7 mouse cellular contexts compared by ENCODE assay signal in the genomic region with DNA sequence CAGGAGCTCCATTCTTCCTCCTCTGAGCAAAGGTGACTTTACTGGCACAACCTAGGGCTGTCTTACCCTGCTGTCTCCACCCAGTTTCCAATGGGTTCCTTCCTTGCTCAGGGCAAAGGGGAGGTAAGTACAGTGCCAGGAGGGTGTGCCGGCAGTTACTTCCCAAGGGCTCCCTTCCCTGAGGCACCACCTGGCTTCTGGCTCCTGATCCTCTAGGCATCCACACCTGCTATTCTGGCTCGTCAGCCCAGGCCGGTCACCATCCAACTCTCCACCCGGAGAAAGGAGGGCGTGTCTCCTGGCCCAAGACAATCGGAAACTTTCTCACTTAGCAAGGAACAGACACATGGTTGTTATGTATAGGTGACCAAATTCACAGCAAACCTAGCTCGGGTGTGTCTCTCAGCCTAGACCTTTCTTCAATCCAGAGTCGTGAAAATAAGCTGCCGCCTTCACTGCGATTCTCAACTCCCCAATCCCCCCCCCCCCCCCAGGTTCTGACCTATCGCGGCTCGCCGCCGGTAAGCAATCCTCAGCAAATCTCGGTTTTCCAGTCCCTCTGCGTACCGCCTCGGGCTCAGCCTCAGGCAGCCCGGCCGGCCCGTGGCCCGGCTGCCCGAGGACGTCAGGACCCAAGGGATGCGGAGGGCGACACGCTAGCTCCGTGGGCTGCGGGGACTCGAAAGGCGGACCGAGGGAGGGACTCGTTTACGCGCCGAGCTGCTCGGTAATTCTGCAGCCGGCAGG. TPM values are rescaled to one million over a fixed set of nuclear protein-coding genes. Genes with fewer than 3 reads are reported as not detected.
DNase-seq lines count a peak whose midpoint lies in the region; ATAC-seq and TF ChIP-seq lines count a peak whose summit lies in the region.

No protein-coding gene starts in this region.

- peaks cover 34% of the 10 kb centered on the region for H3K4me1 ChIP-seq in testis, adult 2 months (ENCODE audit: control insufficient read depth, insufficient read depth, low read length)
- peaks cover 85% of the 10 kb centered on the region for H3K4me1 ChIP-seq in embryonic facial prominence, embryonic 15.5 days
- H3K4me1 ChIP-seq in hindbrain, embryonic 16.5 days (ENCODE audit: control insufficient read depth, insufficient read depth, low read depth, low read length): peaks cover 85% of the 10 kb centered on the region
- H3K4me1 ChIP-seq in liver, embryonic 13.5 days (replicated peaks): peaks cover 92% of the 10 kb centered on the region
- H3K4me1 ChIP-seq in stomach, embryonic 14.5 days (ENCODE audit: control insufficient read depth, insufficient read depth, low read length): peaks cover 72% of the 10 kb centered on the region

- H3K4me3 ChIP-seq in testis, adult 2 months (ENCODE audit: control insufficient read depth, low read depth, low read length): peak overlapping the region; percentile 96
- peak overlapping the region; percentile 81 for H3K4me3 ChIP-seq in embryonic facial prominence, embryonic 15.5 days (replicated peaks)
- H3K4me3 ChIP-seq in hindbrain, embryonic 16.5 days (ENCODE audit: low read length): peak overlapping the region; percentile 81
- peak overlapping the region; percentile 67 for H3K4me3 ChIP-seq in liver, embryonic 13.5 days (replicated peaks)
- peak overlapping the region; percentile 77 for H3K4me3 ChIP-seq in stomach, embryonic 14.5 days (ENCODE audit: low read depth, low read length)

- peak overlapping the region; percentile 69 for H3K4me2 ChIP-seq in embryonic facial prominence, embryonic 15.5 days (replicated peaks)
- H3K4me2 ChIP-seq in hindbrain, embryonic 16.5 days (ENCODE audit: low read length): peak overlapping the region; percentile 73
- H3K4me2 ChIP-seq in liver, embryonic 13.5 days: peak overlapping the region; percentile 88
- H3K4me2 ChIP-seq in stomach, embryonic 14.5 days (replicated peaks; ENCODE audit: low read depth, low read length): peak overlapping the region; percentile 74

- no peak for DNase-seq in testis, postnatal 14 days (ENCODE audit: low spot score)
- DNase-seq in liver, embryonic 13.5 days: no peak
- DNase-seq in urinary bladder, postnatal 36 days (ENCODE audit: low spot score in 2 of 2): no peak

- no peaks in the 10 kb centered on the region for H3K27me3 ChIP-seq in testis, adult 2 months (ENCODE audit: control insufficient read depth, insufficient read depth, low read length)
- H3K27me3 ChIP-seq in embryonic facial prominence, embryonic 15.5 days: no peaks in the 10 kb centered on the region
- no peaks in the 10 kb centered on the region for H3K27me3 ChIP-seq in hindbrain, embryonic 16.5 days (replicated peaks; ENCODE audit: control insufficient read depth, insufficient read depth, low read length)
- H3K27me3 ChIP-seq in liver, embryonic 13.5 days: peaks cover 92% of the 10 kb centered on the region
- H3K27me3 ChIP-seq in stomach, embryonic 14.5 days (ENCODE audit: control insufficient read depth, insufficient read depth, low read length): no peaks in the 10 kb centered on the region

- peak; percentile 1; the same call in 1 of the 2 replicates for ATAC-seq in embryonic facial prominence, embryonic 15.5 days (ENCODE audit: insufficient number of reproducible peaks, low FRiP score, low TSS enrichment, low read depth)
- peak; percentile 43 for ATAC-seq in hindbrain, embryonic 16.5 days
- peak; percentile 7; the same call in 1 of the 2 replicates for ATAC-seq in liver, embryonic 13.5 days (ENCODE audit: low read depth)
- ATAC-seq in stomach, embryonic 14.5 days (ENCODE audit: insufficient number of reproducible peaks, insufficient read depth, low FRiP score, low read depth): peak; percentile 11

- WGBS in embryonic facial prominence, embryonic 15.5 days: under 1% methylated on average over 35 of the region's 39 CpGs
- WGBS in hindbrain, embryonic 16.5 days: under 1% methylated on average over 30 of the region's 39 CpGs
- 2% methylated on average over 39 of the region's 39 CpGs for WGBS in liver, embryonic 13.5 days (ENCODE audit: insufficient replicate concordance)
- 2% methylated on average over 39 of the region's 39 CpGs for WGBS in stomach, embryonic 14.5 days

- H3K36me3 ChIP-seq in testis, adult 2 months (ENCODE audit: control insufficient read depth, insufficient read depth, low read length): no peaks in the 10 kb centered on the region
- H3K36me3 ChIP-seq in embryonic facial prominence, embryonic 15.5 days: no peaks in the 10 kb centered on the region
- no peaks in the 10 kb centered on the region for H3K36me3 ChIP-seq in hindbrain, embryonic 16.5 days (ENCODE audit: control insufficient read depth, insufficient read depth, low read length)
- H3K36me3 ChIP-seq in liver, embryonic 13.5 days: no peaks in the 10 kb centered on the region
- H3K36me3 ChIP-seq in stomach, embryonic 14.5 days (ENCODE audit: control insufficient read depth, insufficient read depth, low read length): no peaks in the 10 kb centered on the region

- peak overlapping the region; percentile 74 for H3K9ac ChIP-seq in embryonic facial prominence, embryonic 15.5 days
- peak overlapping the region; percentile 85 for H3K9ac ChIP-seq in hindbrain, embryonic 16.5 days (ENCODE audit: low read depth, low read length)
- H3K9ac ChIP-seq in liver, embryonic 13.5 days: peak overlapping the region; percentile 74
- peak overlapping the region; percentile 81 for H3K9ac ChIP-seq in stomach, embryonic 14.5 days (replicated peaks; ENCODE audit: low read depth, low read length)

- no peaks in the 10 kb centered on the region for H3K9me3 ChIP-seq in embryonic facial prominence, embryonic 15.5 days (replicated peaks)
- no peaks in the 10 kb centered on the region for H3K9me3 ChIP-seq in hindbrain, embryonic 16.5 days (ENCODE audit: control insufficient read depth, low read length)
- H3K9me3 ChIP-seq in liver, embryonic 13.5 days (replicated peaks): no peaks in the 10 kb centered on the region
- H3K9me3 ChIP-seq in stomach, embryonic 14.5 days (ENCODE audit: control insufficient read depth, low read depth, low read length): no peaks in the 10 kb centered on the region

- no peak for TF ChIP-seq CTCF in testis, adult 2 months (IDR thresholded peaks at IDR 0.05; ENCODE audit: control insufficient read depth, insufficient read depth, insufficient replicate concordance, low read depth, low read length)

- no peak for TF ChIP-seq POLR2A in testis, adult 2 months (IDR thresholded peaks at IDR 0.05; ENCODE audit: control insufficient read depth, low read depth, low read length)

- H3K27ac ChIP-seq in testis, adult 2 months (ENCODE audit: control insufficient read depth, insufficient read depth, low read depth, low read length): peak overlapping the region; percentile 90
- H3K27ac ChIP-seq in embryonic facial prominence, embryonic 15.5 days (replicated peaks): peak overlapping the region; percentile 88
- H3K27ac ChIP-seq in hindbrain, embryonic 16.5 days (ENCODE audit: low read depth, low read length): peak overlapping the region; percentile 86
- H3K27ac ChIP-seq in liver, embryonic 13.5 days: no peak overlapping the region
- peak overlapping the region; percentile 88 for H3K27ac ChIP-seq in stomach, embryonic 14.5 days (ENCODE audit: low read length)

RNA-seq across cellular contexts. Expression of a gene that starts 12.2 kb away (rescaled TPM):
- 29.5 and 30.9 TPM in 2 replicates for polyA plus RNA-seq in testis, adult 2 months (2012; rRNA removed)
- polyA plus RNA-seq in embryonic facial prominence, embryonic 15.5 days (2015; fragmentation: Nextera tagmentation; extraction: Ambion mirVana): 31.9 and 40.2 TPM in 2 replicates
- polyA plus RNA-seq in hindbrain, embryonic 16.5 days (2015; fragmentation: Nextera tagmentation; extraction: Ambion mirVana): 37.6 and 50.0 TPM in 2 replicates
- polyA plus RNA-seq in liver, embryonic 13.5 days (2015; fragmentation: Nextera tagmentation; extraction: Ambion mirVana): 5.6 and 6.3 TPM in 2 replicates
- polyA plus RNA-seq in stomach, embryonic 14.5 days (2014; fragmentation: Nextera tagmentation; extraction: Ambion mirVana): 43.5 and 46.5 TPM in 2 replicates

RNA-seq across cellular contexts. Expression of a gene that starts 40.6 kb away (rescaled TPM):
- 1.4 and 3.1 TPM in 2 replicates for polyA plus RNA-seq in testis, adult 2 months (2012; rRNA removed)
- polyA plus RNA-seq in embryonic facial prominence, embryonic 15.5 days (2015; fragmentation: Nextera tagmentation; extraction: Ambion mirVana): 0.32 TPM in 1 of 2 replicates, not detected in the other
- not detected in 2 replicates for polyA plus RNA-seq in hindbrain, embryonic 16.5 days (2015; fragmentation: Nextera tagmentation; extraction: Ambion mirVana)
- 1.5 and 2.9 TPM in 2 replicates for polyA plus RNA-seq in liver, embryonic 13.5 days (2015; fragmentation: Nextera tagmentation; extraction: Ambion mirVana)
- 201 TPM in 1 of 2 replicates, not detected in the other for polyA plus RNA-seq in stomach, embryonic 14.5 days (2014; fragmentation: Nextera tagmentation; extraction: Ambion mirVana)
